Mouse (Mus musculus): Measurements from ENCODE around the gene Tstd3.
A peak's percentile ranks its signal among the peaks of the same experiment; 100 is the strongest.
"Not testable (repeated sequence)": the region's sequence is repeated elsewhere in the genome, so short reads cannot be mapped to it uniquely, and the experiment has no call there.

The Tstd3 gene

DNA sequence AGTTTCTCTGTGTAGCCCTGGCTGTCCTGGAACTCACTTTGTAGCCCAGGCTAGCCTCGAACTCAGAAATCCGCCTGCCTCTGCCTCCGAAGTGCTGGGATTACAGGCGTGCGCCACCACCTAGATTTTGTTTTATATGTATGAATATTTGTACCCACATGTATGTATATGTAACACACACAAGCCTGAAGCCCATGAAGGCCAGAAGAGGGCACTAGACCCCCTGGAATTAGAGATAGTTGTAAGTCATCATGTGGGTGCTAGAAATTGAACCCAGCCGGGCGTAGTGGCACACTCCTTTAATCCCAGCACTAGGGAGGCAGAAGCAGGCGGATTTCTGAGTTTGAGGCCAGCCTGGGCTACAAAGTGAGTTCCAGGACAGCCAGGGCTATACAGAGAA lies 22.9 kb downstream of the Tstd3 start:
- DNase-seq = not testable (repeated sequence)

DNA sequence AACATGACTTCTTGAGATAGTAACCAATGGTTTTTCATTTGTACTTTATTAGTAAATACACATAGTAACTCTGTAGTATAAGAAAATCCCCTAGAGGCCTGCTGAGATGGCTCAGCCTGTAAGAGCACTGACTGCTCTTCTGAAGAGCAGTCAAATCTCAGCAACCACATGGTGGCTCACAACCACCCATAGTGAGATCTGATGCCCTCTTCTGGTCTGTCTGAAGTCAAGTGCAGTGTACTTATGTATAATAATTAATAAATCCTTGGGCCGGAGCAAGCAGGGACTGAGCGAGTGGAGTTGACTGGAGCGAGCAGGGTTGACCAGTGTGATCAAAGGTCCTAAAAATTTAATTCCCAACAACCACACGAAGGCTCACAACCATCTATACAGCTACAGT lies 27.8 kb downstream of the Tstd3 start:
- no peak for DNase-seq

DNA sequence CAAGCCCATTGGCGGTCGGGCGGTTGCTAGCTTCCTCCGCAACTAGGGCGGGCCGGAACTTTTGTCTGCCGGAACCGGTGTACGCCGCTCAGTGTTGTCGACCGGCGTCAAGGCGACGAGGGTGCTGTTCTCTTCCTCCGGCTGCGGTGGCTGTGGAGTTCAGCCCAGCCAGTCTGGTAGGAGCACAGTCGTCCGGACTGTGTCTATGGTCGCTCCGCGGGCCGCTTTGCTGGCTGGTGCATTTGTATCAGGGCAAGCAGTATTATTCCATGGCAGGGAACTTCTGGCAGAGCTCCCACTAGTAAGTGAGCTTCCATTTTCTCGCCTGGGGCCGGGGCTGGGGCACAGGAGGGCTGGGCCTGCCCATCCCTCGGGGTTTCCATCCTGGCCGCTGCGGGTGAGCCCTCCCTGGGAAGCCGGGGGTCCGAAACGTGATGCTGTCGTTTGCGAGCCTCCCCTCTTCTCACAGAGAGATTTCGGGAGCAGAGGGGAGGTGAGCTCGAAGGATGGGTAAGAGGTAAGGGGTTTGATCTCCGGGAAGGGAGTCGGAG lies 39.3 kb downstream of the Tstd3 start, which contains the start of gene Ccnc:
Gene Ccnc (plus strand): TSS at position 87 of the 551 bp plus-strand sequence.
- peak; percentile 84 to 85 for DNase-seq

DNA sequence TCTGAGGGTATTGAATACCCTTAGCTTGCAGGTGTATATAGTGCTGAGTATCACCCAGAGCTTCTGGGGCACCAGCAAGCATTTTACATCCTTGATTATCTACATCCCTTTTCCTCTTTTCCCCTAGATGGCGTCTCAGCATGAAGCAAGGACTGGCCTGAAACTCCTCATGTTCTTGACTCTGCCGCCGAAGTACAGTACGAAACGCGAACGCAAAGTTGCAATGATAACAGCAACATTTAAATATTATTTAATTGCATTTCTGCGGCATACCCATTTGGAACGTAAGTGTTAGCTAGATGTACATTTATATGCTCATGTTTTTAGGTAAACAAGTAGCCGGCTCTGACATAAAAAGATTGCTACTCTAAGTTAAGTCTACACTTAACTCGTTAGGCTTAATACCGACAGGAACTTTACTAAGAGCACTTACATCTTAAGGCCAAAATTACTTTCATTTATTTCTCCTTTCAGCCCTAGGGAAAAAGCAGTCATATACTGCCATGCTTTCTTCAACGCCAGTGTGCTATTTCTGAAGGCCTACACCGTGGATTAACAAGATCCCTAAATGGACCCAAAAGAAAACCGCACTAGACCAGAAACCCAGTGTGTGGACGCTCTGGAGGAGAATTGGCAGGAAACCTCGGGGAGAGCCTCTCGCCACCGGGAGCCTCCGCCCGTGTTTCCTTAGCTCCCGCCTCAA lies 39.9 kb downstream of the Tstd3 start:
- DNase-seq = peak in 1 of 2 experiments; percentile 15

DNA sequence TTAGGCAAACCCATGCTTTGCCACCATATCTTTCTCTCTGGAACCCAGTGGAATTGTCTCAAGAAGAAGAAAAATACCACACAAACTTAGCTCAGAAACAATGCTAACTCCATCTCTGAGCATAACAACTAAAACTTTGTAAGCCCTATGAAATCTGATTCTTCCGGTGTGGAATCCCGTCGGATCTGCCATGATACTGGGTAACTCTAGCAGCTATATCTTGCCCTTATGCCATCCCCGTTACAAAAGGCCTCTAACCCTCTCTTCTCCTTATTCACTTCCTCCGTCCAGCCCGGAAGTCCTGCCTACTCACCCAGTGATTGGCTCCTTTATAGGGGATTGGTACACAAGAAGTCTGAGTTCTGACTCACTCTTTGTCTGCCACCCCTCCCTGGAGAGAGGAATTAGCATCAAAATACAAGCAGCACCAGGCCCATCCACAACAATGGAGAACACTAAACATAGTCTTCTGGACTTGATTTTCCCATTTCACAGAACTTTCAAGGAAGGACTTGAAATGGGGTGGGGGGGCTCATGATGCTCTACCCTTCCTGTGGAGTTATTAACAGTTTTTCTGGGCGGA lies 44.2 kb downstream of the Tstd3 start:
- DNase-seq = no peak

DNA sequence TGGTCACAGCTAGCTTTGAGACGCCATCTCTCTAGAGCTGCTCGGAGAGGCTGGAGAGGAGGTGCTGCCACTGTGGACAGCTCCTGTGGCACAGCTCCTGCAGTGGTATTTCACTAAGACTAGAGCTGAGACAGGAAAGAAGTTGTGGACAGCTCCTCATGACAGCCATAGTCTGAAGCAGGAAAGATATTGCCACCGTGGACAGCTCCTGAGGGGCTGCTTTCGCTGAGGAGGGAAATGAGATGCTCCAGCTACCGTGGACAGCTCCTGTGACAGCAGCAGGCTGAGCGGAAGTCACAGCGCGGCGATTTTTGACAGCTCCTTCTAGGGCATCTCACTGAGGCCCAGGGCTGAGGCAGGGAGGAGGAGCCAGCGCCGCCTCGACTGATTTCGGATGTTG lies 54.9 kb downstream of the Tstd3 start:
- peak; percentile 20 to 29 for DNase-seq

Data from thymus, adult 18-20 months (tissue).